Mouse (Mus musculus): ENCODE results near the gene Rims1. TPM values are rescaled to one million over a fixed set of nuclear protein-coding genes. Genes with fewer than 3 reads are reported as not detected.
A peak's percentile ranks its signal among the peaks of the same experiment; 100 is the strongest.

Gene Rims1
- total RNA-seq, 4 experiments from 2014 or later: 310 to 353 (median 326) TPM

DNA sequence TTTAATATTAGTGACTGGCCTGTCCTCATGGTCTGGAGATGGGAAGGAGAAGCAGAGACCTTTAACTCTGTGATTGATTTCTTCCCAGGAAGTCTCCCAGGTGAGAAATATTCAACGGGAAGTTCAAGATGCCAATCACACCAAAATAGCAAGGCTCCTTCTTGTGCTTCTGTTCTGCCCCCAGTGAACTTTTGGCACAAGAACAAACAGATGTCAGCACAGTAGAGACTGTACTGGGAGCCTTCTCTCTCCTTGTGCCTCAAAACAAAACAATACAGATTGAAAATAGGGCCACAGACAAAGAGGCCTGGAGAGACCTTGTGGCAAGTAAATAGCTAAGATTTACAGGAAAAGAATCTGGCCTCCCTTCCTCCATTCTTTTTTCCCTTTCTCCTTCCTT, 110.7 kb downstream of the Rims1 start:
- DNase-seq (ENCODE audit: low spot score in 2 of 2): no peak

DNA sequence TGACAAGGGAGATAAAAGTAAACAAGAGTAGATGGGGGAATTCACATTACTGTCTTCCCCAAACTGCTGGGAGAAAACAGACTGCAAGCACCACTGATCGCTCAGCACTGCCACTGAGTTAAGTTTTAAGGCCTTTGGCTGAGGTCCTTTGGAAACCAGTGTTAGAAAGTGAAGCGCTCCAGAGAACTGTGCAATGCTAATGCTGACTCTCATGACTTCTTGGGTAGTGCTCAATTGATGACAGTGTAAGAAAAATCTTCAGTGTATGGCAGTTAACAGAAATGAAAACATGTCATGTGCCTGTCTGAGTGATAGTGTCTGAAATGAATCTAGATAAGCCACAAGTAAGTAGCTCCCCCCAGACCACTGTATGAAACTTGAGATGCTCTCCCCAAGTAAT, 111.3 kb downstream of the Rims1 start:
- no peak for DNase-seq (ENCODE audit: low spot score in 2 of 2)

- DNase-seq (ENCODE audit: low spot score in 2 of 2): no peak
Measured at GRCm38 (mm10) chr1:22683455-22683854, 122.3 kb downstream of the Rims1 start.

- no peak for DNase-seq (ENCODE audit: low spot score in 2 of 2)
Measured at GRCm38 (mm10) chr1:22664196-22664595, 141.6 kb downstream of the Rims1 start.

DNA sequence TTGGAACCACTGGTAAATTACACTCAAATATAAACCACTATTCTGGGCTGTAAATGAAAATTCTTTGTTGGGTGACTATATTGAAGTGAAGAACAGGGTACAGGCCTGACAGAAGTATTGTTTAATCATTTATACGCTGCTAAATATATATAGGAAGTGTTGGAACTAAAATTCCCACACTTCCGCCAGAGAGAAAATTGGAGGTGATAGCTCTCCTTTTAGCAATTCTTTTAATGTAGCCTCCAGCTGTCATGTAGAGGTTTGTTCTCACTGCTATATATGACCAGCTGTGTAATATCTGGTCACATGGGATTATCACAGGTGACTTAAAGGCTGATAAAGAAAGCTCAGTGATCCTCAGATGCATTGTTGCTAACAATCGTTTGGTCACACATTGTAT, 144.0 kb downstream of the Rims1 start:
- no peak for DNase-seq (ENCODE audit: low spot score in 2 of 2)

DNA sequence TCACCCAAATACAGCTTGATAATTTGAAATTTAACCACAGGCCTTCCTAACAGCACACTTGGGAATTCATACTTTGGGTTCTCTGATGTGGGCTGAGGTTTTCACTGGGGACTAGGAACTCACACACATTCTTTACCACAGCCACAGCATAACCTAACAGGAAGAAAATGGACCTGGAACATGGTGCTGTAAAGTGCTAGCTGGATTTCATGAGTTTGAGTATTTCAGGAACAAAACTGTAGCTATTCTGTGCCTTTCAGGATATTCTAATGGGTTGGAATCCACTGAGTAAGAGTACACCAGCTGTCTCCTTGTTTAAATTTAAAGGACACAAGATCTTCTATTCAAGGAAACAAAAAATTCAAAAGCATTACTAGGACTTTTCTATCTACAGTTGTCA, 149.8 kb downstream of the Rims1 start:
- DNase-seq (ENCODE audit: low spot score in 2 of 2): no peak

DNA sequence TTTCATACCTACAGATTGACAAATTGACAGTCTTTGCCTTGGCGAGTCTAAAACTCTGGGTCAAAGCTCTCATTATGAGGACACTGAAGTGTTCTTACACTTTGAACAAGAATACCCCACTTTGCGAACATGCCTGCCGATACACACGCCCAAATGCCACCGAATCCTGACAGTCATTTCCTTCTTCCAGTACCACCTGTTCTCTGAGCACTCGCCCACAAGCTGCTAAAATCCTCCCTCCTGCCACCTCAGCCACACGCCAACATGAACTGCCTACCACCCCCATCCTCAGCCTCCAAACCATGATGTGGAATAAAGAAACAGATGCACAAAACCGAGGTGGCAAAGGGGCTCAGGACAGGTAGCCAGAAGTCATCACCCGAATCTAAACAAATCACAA, 150.9 kb downstream of the Rims1 start:
- peak in 1 of 2 experiments; percentile 54 for DNase-seq (ENCODE audit: low spot score in 2 of 2)

DNA sequence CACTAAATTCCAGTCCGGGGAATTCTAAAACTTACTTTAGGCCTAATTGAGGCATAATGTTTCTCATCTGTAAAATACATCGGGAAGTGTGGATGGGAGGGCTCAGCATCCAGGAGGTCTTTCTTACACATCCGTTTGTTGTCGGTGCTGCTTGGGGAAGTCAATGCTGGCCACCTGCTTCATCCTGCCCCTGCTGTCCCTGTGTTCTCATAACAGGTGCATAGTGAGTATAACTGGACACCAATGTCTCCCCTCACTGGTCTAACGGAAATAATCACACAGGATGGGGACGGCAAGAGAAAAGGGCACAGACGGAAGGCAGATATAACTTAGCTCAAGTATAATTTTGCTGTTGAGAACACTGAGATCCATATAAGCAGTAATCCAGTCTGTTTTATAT, 155.2 kb downstream of the Rims1 start:
- no peak for DNase-seq (ENCODE audit: low spot score in 2 of 2)

- no peak for DNase-seq (ENCODE audit: low spot score in 2 of 2)
Measured at GRCm38 (mm10) chr1:22649432-22649831, 156.4 kb downstream of the Rims1 start.

DNA sequence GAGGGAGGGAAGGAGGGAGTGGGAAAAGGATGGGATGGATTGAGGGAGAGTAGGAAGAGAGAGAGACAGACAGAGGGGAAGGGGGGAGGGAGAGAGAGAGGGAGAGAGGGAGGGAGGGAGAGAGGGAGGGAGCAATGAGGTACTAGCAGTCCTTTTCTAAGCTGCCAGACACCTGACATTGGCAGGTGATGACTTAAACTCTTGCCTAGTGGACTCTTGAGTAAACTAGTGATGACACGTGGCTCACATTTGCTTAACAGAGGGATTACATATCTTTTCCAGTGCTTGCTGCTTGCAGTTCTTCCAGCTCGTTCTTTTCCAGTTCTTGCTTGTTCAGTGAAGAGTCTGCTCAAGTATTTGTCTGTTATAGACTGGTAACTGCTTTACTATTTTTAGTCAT, 160.5 kb downstream of the Rims1 start:
- no peak for DNase-seq (ENCODE audit: low spot score in 2 of 2)

DNA sequence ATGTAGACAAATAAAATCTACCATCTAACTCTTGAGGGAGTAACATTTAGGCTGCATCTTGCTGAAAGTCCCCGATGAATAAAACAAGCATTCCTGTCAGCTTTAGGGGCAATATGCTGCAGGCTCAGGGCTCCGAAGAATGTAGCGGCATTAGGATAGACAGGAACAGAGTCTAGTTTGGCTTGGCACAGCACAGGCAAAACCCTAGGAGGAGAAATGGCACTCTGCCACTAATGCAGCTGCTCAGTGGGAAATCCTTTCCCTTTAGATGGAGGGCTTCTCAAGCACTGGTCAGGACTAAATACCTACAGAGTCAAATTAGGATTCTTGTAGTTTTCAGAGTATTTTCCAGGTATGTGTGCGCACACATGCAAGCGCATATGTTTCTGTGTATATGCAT, 165.2 kb downstream of the Rims1 start:
- DNase-seq (ENCODE audit: low spot score in 2 of 2): no peak

DNA sequence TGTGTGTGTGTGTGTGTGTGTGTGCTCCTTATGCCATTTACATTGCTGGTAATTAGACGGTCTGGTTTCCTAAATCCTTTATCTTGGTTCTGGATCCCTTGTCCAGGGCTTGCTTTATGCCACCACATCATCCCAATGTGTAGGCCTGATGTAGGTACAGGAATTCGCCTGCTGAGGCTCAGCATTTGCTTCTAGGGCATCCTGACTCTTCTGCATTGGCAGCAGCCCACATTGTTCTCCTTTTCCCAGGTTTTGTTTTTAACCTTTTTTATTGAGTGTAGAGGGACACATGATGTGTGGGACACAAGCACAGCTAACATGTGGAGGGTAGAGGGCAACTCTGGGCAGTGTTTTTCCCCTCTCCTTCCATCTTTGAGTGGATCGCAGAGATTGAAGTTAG, 166.1 kb downstream of the Rims1 start:
- DNase-seq (ENCODE audit: low spot score in 2 of 2): no peak

GRCm38 (mm10) chr1:22633871-22634270, 171.9 kb downstream of the Rims1 start:
- DNase-seq (ENCODE audit: low spot score in 2 of 2): no peak

DNA sequence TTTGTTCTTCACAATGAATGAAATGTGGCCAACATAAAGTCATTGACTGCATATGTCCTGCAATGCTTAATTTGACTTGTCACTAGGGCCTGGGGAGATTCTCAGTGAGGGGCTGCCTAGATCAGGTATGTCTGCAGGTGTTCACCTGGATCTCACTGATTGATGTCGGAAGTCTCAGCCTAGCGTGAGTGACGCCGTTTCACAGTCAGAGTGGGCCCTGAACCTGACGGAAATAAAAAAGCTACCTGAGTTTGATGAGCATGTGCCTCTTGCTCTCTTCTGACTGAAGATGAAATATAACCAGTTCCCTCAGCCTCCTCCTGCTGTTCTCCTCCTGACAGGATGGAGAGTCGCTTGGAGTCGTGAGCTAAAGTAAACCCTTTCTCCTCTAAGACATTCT, 173.2 kb downstream of the Rims1 start:
- no peak for DNase-seq (ENCODE audit: low spot score in 2 of 2)

DNA sequence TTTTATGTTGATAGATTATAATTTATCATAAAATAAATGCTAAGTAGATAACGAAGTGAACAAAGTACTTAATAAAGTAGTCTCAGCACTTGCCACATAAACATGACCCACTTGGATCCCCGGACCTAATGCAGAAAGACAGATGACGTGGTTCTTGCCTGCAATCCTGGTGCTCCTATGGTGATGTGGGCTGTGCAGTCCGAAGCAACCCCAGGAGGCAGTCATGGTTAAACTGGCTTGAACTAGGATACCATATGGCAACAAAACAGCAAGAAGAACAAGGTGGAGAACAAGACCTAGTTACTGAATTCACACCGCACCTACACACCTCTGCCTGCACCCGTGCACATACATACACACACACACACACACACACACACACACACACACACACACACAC, 173.8 kb downstream of the Rims1 start:
- no peak for DNase-seq (ENCODE audit: low spot score in 2 of 2)

- no peak for DNase-seq (ENCODE audit: low spot score in 2 of 2)
Measured at GRCm38 (mm10) chr1:22629011-22629410, 176.8 kb downstream of the Rims1 start.

- no peak for DNase-seq (ENCODE audit: low spot score in 2 of 2)
Measured at GRCm38 (mm10) chr1:22627013-22627412, 178.8 kb downstream of the Rims1 start.

DNA sequence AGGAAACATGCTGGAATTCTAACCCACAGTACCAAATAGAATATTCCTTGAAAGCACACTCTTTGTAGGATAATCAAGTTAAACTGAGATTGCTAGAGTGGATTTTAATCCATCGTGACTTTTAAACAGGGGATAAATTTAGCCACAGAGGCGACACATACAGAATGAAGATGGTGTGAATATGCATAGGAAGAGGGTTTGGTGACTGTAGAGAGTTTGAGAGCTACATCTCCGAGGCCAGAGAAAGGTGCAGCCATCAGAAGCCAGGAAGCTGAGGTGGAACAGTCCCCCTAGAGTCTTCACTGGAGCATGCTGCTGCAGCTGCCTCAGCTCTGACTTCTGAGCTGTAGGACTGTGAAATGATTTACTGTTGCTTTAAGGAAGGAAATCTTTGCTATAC, 179.5 kb downstream of the Rims1 start:
- no peak for DNase-seq (ENCODE audit: low spot score in 2 of 2)

GRCm38 (mm10) chr1:22620827-22621226, 185.0 kb downstream of the Rims1 start:
- no peak for DNase-seq (ENCODE audit: low spot score in 2 of 2)

DNA sequence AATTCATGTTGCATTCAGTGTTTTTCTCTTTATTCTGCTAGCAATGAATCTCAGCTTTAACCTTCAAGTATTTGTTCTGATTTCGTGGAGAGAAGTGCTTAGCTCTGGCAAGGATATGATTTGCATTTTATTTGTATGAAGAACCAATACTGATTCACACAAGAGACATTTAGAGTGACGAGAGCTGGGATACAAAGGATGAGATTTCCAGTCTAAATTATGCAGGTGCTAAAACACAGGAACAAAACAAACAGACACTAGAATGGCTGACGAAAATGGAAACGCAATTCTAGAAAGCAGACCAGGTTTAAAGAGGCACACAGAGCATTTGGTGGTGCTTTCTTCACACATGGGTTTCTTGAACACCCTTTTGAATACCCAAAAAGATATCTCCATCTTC, 190.2 kb downstream of the Rims1 start:
- no peak for DNase-seq (ENCODE audit: low spot score in 2 of 2)

- no peak for DNase-seq (ENCODE audit: low spot score in 2 of 2)
Measured at GRCm38 (mm10) chr1:22613609-22614008, 192.2 kb downstream of the Rims1 start.

GRCm38 (mm10) chr1:22604329-22605044, 201.3 kb downstream of the Rims1 start:
- no peak for DNase-seq (ENCODE audit: low spot score in 2 of 2)

GRCm38 (mm10) chr1:22596197-22596596, 209.6 kb downstream of the Rims1 start:
- no peak for DNase-seq (ENCODE audit: low spot score in 2 of 2)

- no peak for DNase-seq (ENCODE audit: low spot score in 2 of 2)
Measured at GRCm38 (mm10) chr1:22594841-22595240, 211.0 kb downstream of the Rims1 start.

All from left cerebral cortex, adult 8-10 months (tissue).